Mouse (Mus musculus): ENCODE data around the gene U2af2. TPM values are rescaled to one million over a fixed set of nuclear protein-coding genes. Genes with fewer than 3 reads are reported as not detected.
"Not testable (repeated sequence)": the region's sequence is repeated elsewhere in the genome, so short reads cannot be mapped to it uniquely, and the experiment has no call there.

U2af2 gene
- 63.0 and 78.8 TPM in 2 replicates for polyA plus RNA-seq (2015; fragmentation: Nextera tagmentation; extraction: Ambion mirVana)

DNA sequence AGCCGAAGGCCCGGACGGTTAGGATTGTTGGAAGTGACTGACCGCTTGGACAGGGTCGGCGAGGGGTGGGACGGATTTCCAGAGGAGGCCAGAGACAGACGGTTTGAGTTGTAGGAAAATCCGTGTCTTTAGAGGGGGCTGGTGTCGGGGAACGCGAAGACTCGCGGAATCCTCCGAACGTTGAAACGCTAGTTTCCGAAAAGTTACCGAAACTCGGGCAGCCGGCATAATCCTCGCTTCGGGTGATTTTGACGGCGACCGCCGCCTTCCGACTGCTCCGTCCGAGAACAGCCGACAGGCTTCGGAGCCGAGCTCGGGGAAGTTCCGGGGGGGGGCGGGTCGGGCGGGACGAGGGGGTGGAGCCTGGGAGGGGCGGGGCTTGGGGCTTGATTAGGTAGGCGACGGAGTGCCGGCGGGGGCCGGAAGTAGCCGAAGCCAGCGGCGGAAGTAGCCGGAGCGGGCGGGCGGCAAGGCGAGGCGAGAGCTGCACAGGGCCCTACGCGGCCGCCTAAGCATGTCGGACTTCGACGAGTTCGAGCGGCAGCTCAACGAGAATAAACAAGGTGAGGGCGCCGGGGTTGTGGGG lies at the start of gene U2af2:
TSS of gene U2af2 (plus strand) at position 370 of the 586 bp plus-strand sequence.
- Histone ChIP-seq H3K4me1 (replicated peaks) (peaks cover 39% of the 10 kb centered on the region), H3K4me2 (peak within 1 kb of the TSS; percentile 97), H3K9me3 (replicated peaks) (no peaks in the 10 kb centered on the region), H3K9ac (peak within 1 kb of the TSS; percentile 79), H3K4me3 (peak within 1 kb of the TSS; percentile 61), H3K27me3 (peaks cover 20% of the 10 kb centered on the region), H3K27ac (peak within 1 kb of the TSS; percentile 97), H3K36me3 (peaks cover 7% of the 10 kb centered on the region)
- ATAC-seq (replicated peaks; ENCODE audit: insufficient number of reproducible peaks, insufficient read depth, low FRiP score, low read depth), result peak; percentile 83
- under 1% methylated on average over 50 of the region's 65 CpGs for WGBS

DNA sequence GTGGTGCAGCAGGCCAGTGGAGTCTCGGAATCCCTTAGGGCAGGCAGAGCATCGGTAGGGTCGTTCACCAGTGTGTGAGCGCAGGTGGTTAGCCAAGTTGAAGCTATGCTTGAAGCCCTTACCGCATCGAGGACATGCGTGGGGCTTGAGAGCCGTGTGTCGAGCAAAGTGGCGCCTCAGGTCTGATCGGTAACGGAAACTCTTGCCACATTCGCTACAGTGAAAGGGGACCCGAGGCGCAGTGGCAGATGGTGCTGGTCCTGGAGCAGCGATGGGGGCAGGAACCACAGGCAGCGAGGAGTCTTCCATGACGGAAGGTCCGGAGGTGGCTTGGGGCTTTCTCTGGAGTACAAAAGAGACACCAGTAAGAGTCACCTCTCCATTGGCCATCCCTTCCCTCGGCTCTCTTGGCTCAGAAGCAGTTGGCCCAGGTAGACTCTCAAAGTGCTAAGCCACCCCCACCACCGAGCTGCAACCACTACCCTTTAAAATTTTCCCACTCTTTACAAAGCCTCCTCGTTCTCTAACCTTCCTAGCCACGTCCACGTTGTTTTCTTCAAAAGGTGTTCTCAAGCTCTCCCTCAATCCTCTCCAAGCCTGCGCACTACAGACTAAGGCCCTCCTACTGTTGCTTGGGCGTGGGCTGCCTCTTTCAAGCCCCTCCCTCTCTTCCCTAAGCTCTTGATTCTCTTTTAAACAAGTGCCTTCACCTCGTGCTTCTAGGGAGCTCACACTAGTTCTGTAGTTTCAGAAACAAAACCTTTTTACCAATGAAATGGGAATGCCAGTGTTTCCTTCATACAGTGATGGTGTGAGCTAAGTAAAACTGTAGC lies 49.0 kb upstream of the U2af2 start:
- no peak for ATAC-seq (replicated peaks; ENCODE audit: insufficient number of reproducible peaks, insufficient read depth, low FRiP score, low read depth)
- peak overlapping the region; percentile 79 for H3K4me3 ChIP-seq
- H3K27ac ChIP-seq, result no peak overlapping the region
- H3K4me1 ChIP-seq (replicated peaks), result peaks cover 7% of the 10 kb centered on the region
- H3K9me3 ChIP-seq (replicated peaks), result no peaks in the 10 kb centered on the region
- no peaks in the 10 kb centered on the region for H3K27me3 ChIP-seq
- peaks cover 57% of the 10 kb centered on the region for H3K36me3 ChIP-seq
- WGBS, result 88% methylated on average over 27 of the region's 27 CpGs
- H3K9ac ChIP-seq, result no peak overlapping the region
- H3K4me2 ChIP-seq, result peak overlapping the region; percentile 64

DNA sequence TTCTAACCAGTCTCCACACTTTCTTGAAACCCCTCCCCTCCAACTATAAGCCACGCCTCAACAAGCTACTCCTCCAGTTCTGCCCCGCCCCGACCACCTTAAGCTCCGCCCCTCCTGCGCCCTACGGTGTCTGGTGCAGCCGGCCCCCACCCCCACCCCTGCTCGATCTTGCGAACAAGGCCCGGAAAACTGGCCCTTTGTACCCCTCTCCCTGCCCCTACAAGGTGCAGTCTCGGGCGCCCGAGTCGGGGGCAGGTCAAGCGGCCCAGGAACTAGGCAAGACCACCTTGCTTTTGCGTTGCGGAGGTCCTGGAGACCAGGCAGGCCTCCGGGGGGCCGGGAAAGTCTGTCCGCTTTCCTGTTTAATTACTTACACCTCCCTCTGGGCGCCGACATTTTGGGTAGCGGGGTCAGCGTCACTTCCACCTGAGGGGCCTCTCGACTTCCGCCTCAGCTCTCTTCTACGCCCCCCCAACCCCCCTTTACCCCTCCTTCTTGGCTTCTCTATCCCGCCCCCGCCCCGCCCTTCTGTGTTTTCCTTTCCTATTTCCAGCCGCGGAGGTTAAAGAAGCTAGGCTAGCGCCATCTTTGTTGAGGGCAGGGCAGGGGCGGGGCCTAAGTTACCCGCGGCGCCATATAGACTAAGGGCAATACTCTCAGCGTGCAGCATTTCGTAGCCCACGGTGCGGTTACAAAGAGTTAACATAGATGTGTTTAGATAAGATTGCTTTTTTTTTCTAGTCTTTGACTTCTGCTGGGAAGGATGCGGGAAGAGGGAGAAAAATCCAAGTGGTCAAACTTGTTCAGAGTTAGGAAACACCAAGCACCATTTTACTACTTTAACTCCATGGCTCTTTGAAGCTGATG lies 47.5 kb upstream of the U2af2 start, which contains the start of the genes Zfp524 and Fiz1:
TSS of gene Zfp524 (plus strand) at position 165 of the 867 bp plus-strand sequence.
TSS of gene Fiz1 (minus strand) at position 447 of the 867 bp plus-strand sequence.
- H3K9ac ChIP-seq, result peak within 1 kb of the TSS; percentile 83
- peaks cover 43% of the 10 kb centered on the region for H3K36me3 ChIP-seq
- ATAC-seq (replicated peaks; ENCODE audit: insufficient number of reproducible peaks, insufficient read depth, low FRiP score, low read depth), result peak; percentile 79
- peaks cover 7% of the 10 kb centered on the region for H3K4me1 ChIP-seq (replicated peaks)
- H3K27ac ChIP-seq, result peak within 1 kb of the TSS; percentile 99
- H3K4me3 ChIP-seq, result peak within 1 kb of the TSS; percentile 79
- no peaks in the 10 kb centered on the region for H3K27me3 ChIP-seq
- WGBS, result under 1% methylated on average over 42 of the region's 42 CpGs
- H3K4me2 ChIP-seq, result peak within 1 kb of the TSS; percentile 64
- H3K9me3 ChIP-seq (replicated peaks), result no peaks in the 10 kb centered on the region

DNA sequence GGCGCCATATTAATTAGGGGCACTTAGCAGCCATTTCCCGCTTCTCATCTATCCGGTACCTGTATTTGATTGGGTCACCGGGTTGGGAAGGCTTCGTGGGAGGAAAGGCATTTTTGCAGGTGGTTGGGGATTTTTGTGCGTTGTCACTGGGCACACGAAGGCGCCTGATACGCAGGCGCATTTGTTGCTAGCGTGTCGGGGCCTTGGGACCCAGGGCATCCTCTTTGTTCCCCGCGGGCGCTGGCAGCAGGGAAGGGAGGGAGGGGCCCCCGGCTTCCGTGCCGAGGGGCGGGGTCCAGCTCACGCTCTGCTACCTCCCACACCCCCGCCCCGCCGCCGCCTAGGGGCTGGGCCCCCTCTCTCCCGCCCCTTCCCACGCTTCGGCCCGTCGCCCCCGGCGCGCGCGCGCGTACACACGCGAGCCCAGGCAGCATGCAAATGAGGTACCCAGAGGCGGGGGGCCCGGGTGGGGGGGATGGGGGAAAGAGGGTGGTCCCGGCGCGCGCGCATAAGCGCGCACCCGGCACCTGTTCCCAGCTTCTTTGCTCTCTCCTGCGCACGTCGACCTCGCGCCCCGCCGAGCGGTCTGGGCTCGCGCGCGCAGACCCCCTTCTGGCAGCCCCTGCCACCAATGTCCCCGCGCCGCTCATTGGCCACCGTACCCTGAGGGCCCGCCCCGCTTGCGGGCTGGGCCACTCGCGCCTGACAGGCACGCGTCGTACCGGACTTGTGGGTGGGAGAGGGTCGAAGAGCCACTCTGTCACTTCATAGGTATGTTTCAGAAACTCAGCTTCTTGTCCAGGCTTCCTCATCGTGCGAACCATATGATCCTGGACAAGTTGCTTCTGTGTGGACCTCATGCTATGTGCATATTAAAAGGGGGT lies 46.6 kb upstream of the U2af2 start, which contains the start of gene Gm44973:
TSS of gene Gm44973 (plus strand) at position 379 of the 884 bp plus-strand sequence.
- Histone ChIP-seq H3K4me1 (replicated peaks) (peaks cover 9% of the 10 kb centered on the region), H3K27me3 (no peaks in the 10 kb centered on the region), H3K4me3 (peak within 1 kb of the TSS; percentile 79), H3K9ac (peak within 1 kb of the TSS; percentile 83), H3K4me2 (peak within 1 kb of the TSS; percentile 64), H3K36me3 (peaks cover 34% of the 10 kb centered on the region), H3K9me3 (replicated peaks) (no peaks in the 10 kb centered on the region), H3K27ac (peak within 1 kb of the TSS; percentile 99)
- WGBS, result under 1% methylated on average over 57 of the region's 76 CpGs
- ATAC-seq (replicated peaks; ENCODE audit: insufficient number of reproducible peaks, insufficient read depth, low FRiP score, low read depth), result peak; percentile 83

DNA sequence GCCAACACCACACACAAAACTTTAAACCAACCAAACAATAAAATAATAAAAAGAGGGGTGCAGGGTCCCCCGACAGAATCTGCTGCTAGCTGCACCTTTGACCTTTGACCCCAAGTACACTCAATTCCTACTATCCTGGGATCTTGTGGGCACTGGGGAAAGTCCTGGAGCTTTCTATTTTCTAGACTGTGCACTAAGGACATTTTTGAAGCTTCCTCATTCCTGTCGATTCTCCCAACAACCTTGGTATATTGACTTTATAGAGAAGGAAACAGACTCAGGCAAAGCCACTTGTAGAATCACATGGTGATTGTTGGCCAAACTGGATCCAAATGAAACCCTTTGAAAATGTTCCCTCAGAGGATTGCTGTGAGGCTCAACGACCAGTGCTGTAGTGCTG lies 45.9 kb upstream of the U2af2 start:
- peak overlapping the region; percentile 99 for H3K27ac ChIP-seq
- whole genome bisulfite sequencing, result 54% methylated on average over 3 of the region's 3 CpGs
- peaks cover 12% of the 10 kb centered on the region for H3K4me1 ChIP-seq (replicated peaks)
- no peaks in the 10 kb centered on the region for H3K9me3 ChIP-seq (replicated peaks)
- H3K27me3 ChIP-seq, result no peaks in the 10 kb centered on the region
- H3K4me2 ChIP-seq, result peak overlapping the region; percentile 64
- H3K36me3 ChIP-seq, result peaks cover 27% of the 10 kb centered on the region
- no peak for ATAC-seq (replicated peaks; ENCODE audit: insufficient number of reproducible peaks, insufficient read depth, low FRiP score, low read depth)
- H3K9ac ChIP-seq, result peak overlapping the region; percentile 72
- H3K4me3 ChIP-seq, result peak overlapping the region; percentile 79

DNA sequence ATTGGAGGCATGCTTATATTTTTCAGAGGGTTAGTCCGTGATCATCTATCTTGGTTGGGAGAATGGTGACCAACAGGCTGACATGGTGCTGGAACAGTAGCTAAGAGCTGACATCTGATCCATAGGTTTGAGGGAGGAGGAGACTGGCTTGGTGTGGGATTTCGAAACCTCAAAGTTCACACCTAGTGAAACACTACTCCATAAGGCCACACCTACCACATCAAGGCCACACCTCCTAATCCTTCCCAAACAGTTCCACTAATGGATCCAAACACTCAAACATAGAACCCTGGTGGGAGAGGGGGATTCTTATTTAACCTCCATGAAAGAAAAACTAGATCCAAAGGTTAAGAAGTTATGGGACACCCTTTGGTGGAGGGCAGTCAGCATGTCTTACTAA lies 45.0 kb upstream of the U2af2 start:
- peaks cover 18% of the 10 kb centered on the region for H3K36me3 ChIP-seq
- no peak overlapping the region for H3K4me2 ChIP-seq
- no peaks in the 10 kb centered on the region for H3K27me3 ChIP-seq
- H3K9ac ChIP-seq, result no peak overlapping the region
- 97% methylated on average over 2 of the region's 2 CpGs for WGBS
- H3K4me3 ChIP-seq, result no peak overlapping the region
- H3K4me1 ChIP-seq (replicated peaks), result peaks cover 19% of the 10 kb centered on the region
- no peak overlapping the region for H3K27ac ChIP-seq
- H3K9me3 ChIP-seq (replicated peaks), result no peaks in the 10 kb centered on the region
- ATAC-seq (replicated peaks; ENCODE audit: insufficient number of reproducible peaks, insufficient read depth, low FRiP score, low read depth), result no peak

DNA sequence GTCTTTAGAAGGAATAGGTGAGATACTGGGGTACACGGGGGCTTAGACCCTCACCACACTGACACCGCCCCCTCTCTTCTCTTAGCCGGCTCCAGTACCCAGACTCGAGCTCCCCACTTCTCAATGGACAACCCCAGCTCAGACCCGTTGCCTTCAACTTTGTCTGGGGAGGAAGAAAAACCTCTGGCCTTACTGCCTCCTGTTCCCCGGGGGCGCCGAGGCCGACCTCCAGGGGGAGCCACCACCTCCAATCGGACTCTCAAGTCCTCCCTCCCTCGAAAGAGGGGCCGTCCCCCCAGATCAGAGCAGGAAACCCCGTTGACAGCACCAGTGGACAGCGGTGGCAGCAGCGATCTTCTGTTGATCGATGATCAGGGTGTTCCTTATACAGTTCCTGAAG lies 44.6 kb upstream of the U2af2 start:
- no peaks in the 10 kb centered on the region for H3K9me3 ChIP-seq (replicated peaks)
- H3K9ac ChIP-seq, result no peak overlapping the region
- no peak overlapping the region for H3K4me2 ChIP-seq
- no peaks in the 10 kb centered on the region for H3K27me3 ChIP-seq
- no peak overlapping the region for H3K4me3 ChIP-seq
- ATAC-seq (replicated peaks; ENCODE audit: insufficient number of reproducible peaks, insufficient read depth, low FRiP score, low read depth), result no peak
- 85% methylated on average over 16 of the region's 16 CpGs for WGBS
- no peak overlapping the region for H3K27ac ChIP-seq
- peaks cover 14% of the 10 kb centered on the region for H3K36me3 ChIP-seq
- H3K4me1 ChIP-seq (replicated peaks), result peaks cover 19% of the 10 kb centered on the region

DNA sequence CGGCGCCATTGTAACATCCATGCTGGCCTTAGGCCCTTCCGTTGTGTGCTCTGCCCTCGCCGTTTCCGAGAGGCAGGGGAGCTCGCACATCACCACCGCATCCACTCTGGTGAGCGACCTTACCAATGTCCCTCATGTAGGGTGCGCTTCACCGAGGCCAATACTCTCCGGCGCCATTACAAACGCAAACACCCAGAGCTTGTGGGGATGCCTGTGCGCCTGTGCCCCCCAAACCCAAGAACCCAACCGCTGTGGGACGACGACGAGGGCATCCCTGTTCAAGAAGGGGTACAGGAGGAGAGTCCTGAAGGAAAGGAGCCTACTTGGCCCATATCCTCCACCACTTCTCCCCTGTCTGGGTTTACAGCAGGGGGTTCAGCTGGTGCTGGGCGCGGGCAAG lies 44.0 kb upstream of the U2af2 start:
- H3K4me3 ChIP-seq, result no peak overlapping the region
- ATAC-seq (replicated peaks; ENCODE audit: insufficient number of reproducible peaks, insufficient read depth, low FRiP score, low read depth), result no peak
- H3K27me3 ChIP-seq, result no peaks in the 10 kb centered on the region
- no peak overlapping the region for H3K27ac ChIP-seq
- H3K4me2 ChIP-seq, result no peak overlapping the region
- peaks cover 19% of the 10 kb centered on the region for H3K4me1 ChIP-seq (replicated peaks)
- peaks cover 10% of the 10 kb centered on the region; the same call in 1 of the 2 replicates for H3K36me3 ChIP-seq
- H3K9ac ChIP-seq, result no peak overlapping the region
- 97% methylated on average over 21 of the region's 21 CpGs for WGBS
- H3K9me3 ChIP-seq (replicated peaks), result no peaks in the 10 kb centered on the region

DNA sequence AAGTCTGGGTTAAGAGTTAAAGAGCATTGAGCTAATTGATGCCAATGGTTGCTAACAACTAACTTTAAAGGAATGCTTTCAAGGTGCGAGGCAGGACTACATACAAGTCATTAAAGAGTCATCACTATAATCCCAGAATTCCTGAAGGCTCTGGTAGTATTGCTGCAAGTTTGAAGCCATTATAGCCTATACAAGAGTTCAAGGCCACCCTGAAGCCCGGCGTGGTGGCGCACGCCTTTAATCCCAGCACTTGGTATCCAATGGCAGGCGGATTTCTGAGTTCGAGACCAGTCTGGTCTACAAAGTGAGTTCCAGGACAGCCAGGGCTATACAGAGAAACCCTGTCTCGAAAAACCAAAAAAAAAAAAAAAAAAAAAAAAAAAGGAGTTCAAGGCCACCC lies 42.4 kb upstream of the U2af2 start:
- not testable (repeated sequence) for H3K27me3 ChIP-seq; H3K9me3 ChIP-seq (replicated peaks); ATAC-seq (replicated peaks; ENCODE audit: insufficient number of reproducible peaks, insufficient read depth, low FRiP score, low read depth)
- 26% methylated on average over 8 of the region's 8 CpGs for WGBS
- peak overlapping the region; percentile 96 for H3K27ac ChIP-seq
- peaks cover 15% of the 10 kb centered on the region; the same call in 1 of the 2 replicates for H3K36me3 ChIP-seq
- H3K4me3 ChIP-seq, result peak overlapping the region; percentile 85
- H3K9ac ChIP-seq, result peak overlapping the region; percentile 58
- H3K4me2 ChIP-seq, result peak overlapping the region; percentile 62
- peaks cover 17% of the 10 kb centered on the region for H3K4me1 ChIP-seq (replicated peaks)

DNA sequence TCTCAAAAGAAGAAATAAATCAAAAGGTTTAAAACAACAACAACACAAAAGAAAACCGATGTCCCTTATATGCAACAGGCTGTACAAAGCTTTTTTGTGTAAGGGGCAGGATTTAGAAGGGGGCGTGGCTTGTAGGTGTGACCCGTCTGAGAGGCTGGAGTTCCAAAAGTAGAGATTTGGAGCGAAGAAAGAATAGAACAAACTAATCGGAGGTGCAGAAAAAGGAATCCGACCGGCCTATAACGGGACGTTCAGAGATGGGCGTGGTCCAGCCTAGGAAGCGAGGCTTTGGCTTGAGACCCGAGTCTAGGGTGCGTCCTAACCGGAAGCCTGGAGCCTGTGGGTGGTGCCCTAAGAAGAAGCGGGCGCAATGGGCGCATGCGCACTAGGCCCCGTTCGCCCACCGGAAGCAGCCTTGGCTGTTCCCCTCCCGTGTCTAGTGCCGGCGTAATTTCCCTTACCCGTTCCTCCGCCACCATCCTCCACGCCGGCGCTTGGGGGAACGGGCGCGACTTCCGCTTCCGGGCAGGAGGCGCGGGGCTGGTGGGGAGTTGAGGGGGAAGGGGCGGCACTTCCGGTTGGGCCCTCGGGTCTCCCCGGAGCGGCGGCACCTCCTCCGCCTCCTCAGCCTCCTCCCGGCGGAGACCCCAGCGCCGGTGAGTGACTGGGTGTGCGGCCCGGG lies 41.8 kb upstream of the U2af2 start, which contains the start of the genes Zfp865 and Ccdc106:
TSS of gene Zfp865 (plus strand) at position 377 of the 682 bp plus-strand sequence.
TSS of gene Ccdc106 (plus strand) at position 554 of the 682 bp plus-strand sequence.
- H3K27me3 ChIP-seq, result no peaks in the 10 kb centered on the region
- H3K27ac ChIP-seq, result peak within 1 kb of the TSS; percentile 96
- H3K9ac ChIP-seq, result peak within 1 kb of the TSS; percentile 93
- no peaks in the 10 kb centered on the region for H3K9me3 ChIP-seq (replicated peaks)
- H3K4me2 ChIP-seq, result peak within 1 kb of the TSS; percentile 67
- under 1% methylated on average over 49 of the region's 49 CpGs for WGBS
- H3K4me1 ChIP-seq (replicated peaks), result peaks cover 17% of the 10 kb centered on the region
- peak; percentile 84 for ATAC-seq (replicated peaks; ENCODE audit: insufficient number of reproducible peaks, insufficient read depth, low FRiP score, low read depth)
- peak within 1 kb of the TSS; percentile 85 for H3K4me3 ChIP-seq
- H3K36me3 ChIP-seq, result peaks cover 15% of the 10 kb centered on the region; the same call in 1 of the 2 replicates

Data from heart, embryonic 15.5 days (tissue).